Mouse (Mus musculus) liver, embryonic 13.5 days (tissue): ENCODE data around the gene St5. TPM values are rescaled to one million over a fixed set of nuclear protein-coding genes. Genes with fewer than 3 reads are reported as not detected.

Experiments
- ATAC-seq: fragments of 200-750 bp; cut with Nextera tagmentation; 2 replicates; pipeline ENCODE4 v1.8.0; 2017; ENCODE audit warnings: low read depth, mild to moderate bottlenecking, moderate number of reproducible peaks, moderate library complexity
- DNase-seq: peaks from one replicate; pipeline ENCODE4 v3.0.0; 2022
- H3K27ac ChIP-seq: fragments of 300-500 bp; sonication (generic); 2 replicates; pipeline ENCODE4 v1.5.1; 2015; ENCODE audit warnings: moderate library complexity, mild to moderate bottlenecking, inconsistent platforms
- H3K27me3 ChIP-seq: fragments of 300-500 bp; sonication (generic); 2 replicates; pipeline ENCODE4 v1.6.1; 2015; ENCODE audit warnings: mild to moderate bottlenecking, inconsistent platforms
- H3K36me3 ChIP-seq: fragments of 300-500 bp; sonication (generic); 2 replicates; pipeline ENCODE4 v1.6.1; 2015; ENCODE audit warnings: mild to moderate bottlenecking, inconsistent platforms
- H3K4me1 ChIP-seq: fragments of 300-500 bp; sonication (generic); replicated peaks from 2 replicates; pipeline ENCODE4 v1.6.1; 2015; ENCODE audit warnings: inconsistent platforms
- H3K4me2 ChIP-seq: fragments of 300-500 bp; sonication (generic); 2 replicates; pipeline ENCODE4 v1.6.1; 2015; ENCODE audit warnings: inconsistent platforms, mild to moderate bottlenecking, moderate library complexity
- H3K4me3 ChIP-seq: fragments of 300-500 bp; sonication (generic); replicated peaks from 2 replicates; pipeline ENCODE4 v1.5.1; 2015; ENCODE audit warnings: mild to moderate bottlenecking, inconsistent platforms
- H3K9ac ChIP-seq: fragments of 300-500 bp; sonication (generic); 2 replicates; pipeline ENCODE4 v1.6.1; 2015; ENCODE audit warnings: mild to moderate bottlenecking, inconsistent platforms
- H3K9me3 ChIP-seq: fragments of 300-500 bp; sonication (generic); replicated peaks from 2 replicates; pipeline ENCODE4 v1.6.1; 2016; ENCODE audit warnings: inconsistent platforms
- WGBS: fragments of 180-500 bp; shearing (Covaris S2); methylation state at CpG from one replicate; pipeline ENCODE4 v1.1.7; 2015; ENCODE audit not compliant: insufficient replicate concordance; 5-methylcytosine and 5-hydroxymethylcytosine counted together
- microRNA-seq: library from miRNA; unstranded; fragments of <30 nt; microRNA quantifications from one replicate; pipeline ENCODE4, GENCODE M21; 2016
- polyA plus RNA-seq: library from polyadenylated mRNA; unstranded; fragments of >200 nt; fragmentation: Nextera tagmentation; extraction: Ambion mirVana; gene quantifications from 2 replicates; pipeline ENCODE4 v1.2.1, GENCODE M21; 2015

Gene St5
- polyA plus RNA-seq, 1 experiment from 2014 or later, result 16.5 TPM

DNA sequence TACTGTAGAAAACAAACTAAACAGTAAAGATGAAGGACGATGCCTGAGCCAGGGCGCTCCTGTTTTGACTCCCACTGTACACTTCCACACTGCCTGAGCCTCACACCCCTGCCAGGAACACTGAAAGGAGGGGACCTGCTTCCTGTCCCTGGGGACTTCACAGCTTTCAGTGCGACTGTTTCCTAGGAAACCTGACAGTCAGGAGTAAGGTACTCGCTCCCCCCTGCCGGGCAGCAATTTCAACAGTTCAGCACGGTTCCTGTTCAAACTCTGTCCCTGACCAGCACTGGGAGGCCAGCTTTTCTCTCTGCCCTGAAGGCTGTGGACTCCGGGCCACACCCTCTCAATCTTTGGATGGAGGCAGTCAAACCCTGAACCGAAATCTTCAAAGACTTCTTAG lies 196.3 kb downstream of the St5 start:
- no peak for ATAC-seq
- no peak overlapping the region for H3K4me3 ChIP-seq
- whole genome bisulfite sequencing, result 26% methylated on average over 8 of the region's 8 CpGs
- DNase-seq, result no peak
- no peaks in the 10 kb centered on the region for H3K27me3 ChIP-seq
- H3K4me1 ChIP-seq, result peaks cover 22% of the 10 kb centered on the region
- no peak overlapping the region for H3K4me2 ChIP-seq
- no peaks in the 10 kb centered on the region for H3K36me3 ChIP-seq
- H3K27ac ChIP-seq, result no peak overlapping the region
- H3K9me3 ChIP-seq, result no peaks in the 10 kb centered on the region
- no peak overlapping the region for H3K9ac ChIP-seq

GRCm38 (mm10) chr7:109497507-109497906 lies 205.9 kb downstream of the St5 start:
- H3K27ac ChIP-seq, result no peak overlapping the region
- no peak overlapping the region for H3K9ac ChIP-seq
- peaks cover 23% of the 10 kb centered on the region for H3K27me3 ChIP-seq
- no peaks in the 10 kb centered on the region for H3K4me1 ChIP-seq
- no peak overlapping the region for H3K4me2 ChIP-seq
- no peak for ATAC-seq
- no peaks in the 10 kb centered on the region for H3K36me3 ChIP-seq
- DNase-seq, result no peak
- H3K9me3 ChIP-seq, result no peaks in the 10 kb centered on the region
- H3K4me3 ChIP-seq, result no peak overlapping the region
- WGBS, result 57% methylated on average over 4 of the region's 4 CpGs

DNA sequence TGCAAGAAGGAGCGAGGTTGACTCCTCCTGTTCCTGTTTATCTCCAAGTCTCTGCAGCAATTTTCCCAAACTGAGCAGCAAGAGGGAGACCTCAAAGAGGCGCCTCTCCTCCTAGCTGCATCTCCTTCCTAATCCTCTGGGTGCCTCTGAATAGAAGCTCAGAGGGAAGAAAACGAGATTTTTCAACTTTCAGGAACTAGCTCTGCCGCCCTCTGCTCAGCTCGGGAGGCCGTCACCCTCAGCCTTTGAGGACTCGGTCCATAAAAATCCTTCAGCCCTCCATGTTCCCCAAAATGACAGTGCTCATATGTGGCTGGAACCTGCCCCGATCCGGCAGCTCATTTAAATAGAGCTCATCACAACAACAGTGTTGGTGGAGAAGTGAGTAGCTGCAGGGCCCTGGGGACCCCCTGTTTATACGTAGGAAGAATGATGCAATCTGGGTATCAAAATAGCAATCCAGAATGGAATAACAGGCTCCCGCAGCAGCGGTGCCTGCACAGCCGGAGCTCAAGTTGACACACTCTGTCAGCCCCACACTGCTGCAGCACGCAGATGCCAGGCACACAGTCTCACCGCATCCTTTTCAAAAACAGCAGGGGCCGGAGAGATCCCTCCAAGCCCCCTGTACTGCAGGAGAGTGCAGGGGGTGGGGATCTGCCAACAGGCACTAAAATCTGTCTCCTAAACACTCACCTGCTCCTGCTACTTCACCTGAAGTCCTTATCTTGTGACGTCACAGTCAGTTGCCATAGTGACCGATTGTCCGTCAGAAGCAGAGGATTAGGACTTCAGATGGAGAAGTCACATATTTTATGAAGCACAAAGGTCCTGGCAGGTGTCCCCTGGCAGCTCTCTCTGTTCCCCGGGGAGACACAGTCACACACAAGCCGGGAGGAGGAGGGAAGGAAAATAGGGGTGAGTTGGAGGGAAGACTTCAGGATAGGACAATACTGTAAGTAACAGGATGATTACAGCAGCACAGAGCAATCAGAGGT lies 209.8 kb downstream of the St5 start:
- Histone ChIP-seq H3K4me2 (no peak overlapping the region), H3K4me3 (no peak overlapping the region), H3K36me3 (no peaks in the 10 kb centered on the region), H3K9ac (no peak overlapping the region), H3K27me3 (peaks cover 28% of the 10 kb centered on the region), H3K4me1 (no peaks in the 10 kb centered on the region), H3K27ac (no peak overlapping the region), H3K9me3 (no peaks in the 10 kb centered on the region)
- no peak for DNase-seq
- WGBS, result 33% methylated on average over 21 of the region's 21 CpGs
- no peak for ATAC-seq

DNA sequence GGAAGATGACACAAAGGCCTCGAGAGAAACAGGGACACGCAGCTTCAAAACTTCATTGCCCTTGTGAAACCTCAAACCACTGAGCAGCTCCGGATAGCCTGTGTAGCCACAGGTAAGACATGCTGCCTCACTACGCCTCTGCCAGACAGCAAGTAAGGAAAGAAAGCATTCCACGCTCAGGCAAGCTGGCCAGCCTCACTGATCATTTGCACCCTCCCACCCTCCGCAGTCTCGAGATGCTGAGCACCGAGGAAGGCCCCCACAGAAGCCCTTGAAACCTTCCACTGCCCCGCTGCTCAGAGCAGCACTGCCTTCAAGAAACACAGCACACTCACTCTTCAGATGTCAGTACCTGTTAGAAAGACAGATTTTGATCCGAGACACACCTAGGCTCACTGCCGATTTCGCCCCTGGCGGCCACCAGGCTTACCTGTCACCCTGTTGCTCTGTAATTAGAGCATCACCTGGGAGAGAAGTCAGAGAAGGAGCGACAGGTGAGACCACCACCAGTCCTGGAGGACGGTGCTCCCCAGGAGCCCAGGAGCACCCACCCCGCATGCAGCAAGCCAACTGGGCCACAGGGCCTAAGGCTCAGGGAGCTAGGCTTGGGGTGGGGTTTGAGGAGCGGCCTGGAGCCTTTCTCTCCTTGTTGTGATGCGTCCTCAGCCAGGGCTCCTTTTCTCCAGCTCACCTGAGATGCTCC lies 210.6 kb downstream of the St5 start:
- H3K27ac ChIP-seq, result no peak overlapping the region
- DNase-seq (no peak), ATAC-seq (no peak)
- H3K27me3 ChIP-seq, result peaks cover 28% of the 10 kb centered on the region
- no peak overlapping the region for H3K4me2 ChIP-seq
- H3K9me3 ChIP-seq, result no peaks in the 10 kb centered on the region
- no peaks in the 10 kb centered on the region for H3K36me3 ChIP-seq
- no peak overlapping the region for H3K9ac ChIP-seq
- no peak overlapping the region for H3K4me3 ChIP-seq
- 60% methylated on average over 18 of the region's 18 CpGs for WGBS
- no peaks in the 10 kb centered on the region for H3K4me1 ChIP-seq

DNA sequence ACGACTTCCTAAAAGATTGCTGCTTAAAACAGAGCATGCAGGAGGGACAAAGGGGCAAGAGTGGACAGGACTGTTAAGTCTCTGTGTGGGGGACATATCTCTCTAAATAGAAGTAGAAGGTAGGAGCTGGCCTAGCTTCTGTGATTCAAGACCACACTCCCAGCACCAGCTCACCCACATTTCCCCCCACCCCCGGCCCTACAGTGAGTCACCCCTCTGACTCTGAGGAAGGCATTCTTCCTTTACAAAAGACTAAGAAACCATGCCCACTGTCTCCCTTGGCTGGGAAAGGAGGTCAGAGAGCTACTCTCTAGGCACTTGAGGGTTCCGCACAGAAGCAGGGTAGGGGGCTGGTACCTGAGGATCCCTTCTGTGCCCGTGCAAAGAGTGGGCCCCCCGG lies 219.2 kb downstream of the St5 start:
- no peaks in the 10 kb centered on the region for H3K9me3 ChIP-seq
- no peak for DNase-seq
- H3K9ac ChIP-seq, result no peak overlapping the region
- no peak overlapping the region for H3K4me2 ChIP-seq
- no peaks in the 10 kb centered on the region for H3K27me3 ChIP-seq
- H3K27ac ChIP-seq, result no peak overlapping the region
- no peaks in the 10 kb centered on the region for H3K4me1 ChIP-seq
- WGBS, result 61% methylated on average over 5 of the region's 5 CpGs
- no peak for ATAC-seq
- H3K4me3 ChIP-seq, result no peak overlapping the region
- H3K36me3 ChIP-seq, result no peaks in the 10 kb centered on the region

DNA sequence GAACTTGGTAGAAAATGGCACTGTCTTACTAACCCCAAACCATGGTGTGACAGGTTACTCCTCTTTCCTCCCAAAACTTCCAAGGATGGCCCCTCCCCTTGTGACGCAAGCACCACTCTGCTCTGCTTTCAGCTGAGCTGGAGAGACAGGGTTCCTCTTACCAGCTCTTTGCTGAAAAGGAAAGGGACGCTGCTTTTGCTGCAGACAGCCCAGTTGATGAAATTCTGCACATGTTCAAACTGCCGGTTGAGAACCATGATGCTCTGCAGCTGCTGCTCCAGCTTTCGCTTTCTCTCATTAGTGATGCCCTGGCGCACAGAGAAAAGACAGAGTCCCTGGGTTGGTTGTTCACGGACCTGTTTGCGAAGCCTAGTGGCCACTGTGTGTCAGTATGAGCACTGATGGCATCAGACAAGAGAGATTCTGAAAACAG lies 222.6 kb downstream of the St5 start:
- 48% methylated on average over 7 of the region's 7 CpGs for WGBS
- H3K4me3 ChIP-seq, result no peak overlapping the region
- DNase-seq (no peak), ATAC-seq (no peak)
- H3K27ac ChIP-seq, result no peak overlapping the region
- no peak overlapping the region for H3K9ac ChIP-seq
- no peak overlapping the region for H3K4me2 ChIP-seq
- no peaks in the 10 kb centered on the region for H3K36me3 ChIP-seq
- H3K27me3 ChIP-seq, result no peaks in the 10 kb centered on the region
- H3K9me3 ChIP-seq, result no peaks in the 10 kb centered on the region
- H3K4me1 ChIP-seq, result no peaks in the 10 kb centered on the region

DNA sequence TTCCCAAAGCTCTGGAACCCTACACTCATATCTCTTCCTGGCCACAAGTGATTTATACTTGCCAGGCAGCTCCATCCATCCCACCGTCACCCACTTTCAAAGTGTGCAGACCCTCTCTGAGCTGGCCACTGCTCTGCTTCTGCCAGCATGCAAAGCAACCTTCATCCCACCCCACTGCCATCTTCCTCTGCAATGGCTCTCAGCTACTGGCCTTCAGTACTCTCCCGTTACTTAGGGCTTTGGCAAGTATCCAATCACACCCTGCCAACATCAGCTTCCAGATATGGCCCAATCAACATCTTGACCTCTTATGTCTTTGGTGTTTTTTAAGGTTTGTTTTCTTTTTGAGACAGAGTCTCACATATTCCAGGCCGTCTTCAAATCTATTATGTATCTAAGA lies 225.5 kb downstream of the St5 start:
- Histone ChIP-seq H3K27ac (no peak overlapping the region), H3K36me3 (no peaks in the 10 kb centered on the region), H3K4me3 (no peak overlapping the region), H3K4me2 (no peak overlapping the region), H3K9me3 (no peaks in the 10 kb centered on the region), H3K4me1 (no peaks in the 10 kb centered on the region), H3K9ac (no peak overlapping the region), H3K27me3 (no peaks in the 10 kb centered on the region)
- no peak for DNase-seq
- ATAC-seq, result no peak
- 71% methylated on average over 3 of the region's 3 CpGs for WGBS

Small RNAs within 50 kb of the gene (microRNA-seq; reads per million reads assigned to microRNA genes)
- gene Gm47284, result 1.8 reads per million

Other genes starting within 250 kb of the St5 start
- 0.01 TPM in 2 replicates for gene Trim66, start 195.5 kb downstream of the St5 start, polyA plus RNA-seq
- 112 and 118 TPM in 2 replicates for gene Rpl27a, start 184.5 kb downstream of the St5 start, polyA plus RNA-seq
- gene Akip1, start 85 bp upstream of the St5 start, polyA plus RNA-seq, result 51.9 and 53.3 TPM in 2 replicates
- gene BC051019, start 20.2 kb upstream of the St5 start, polyA plus RNA-seq, result 0.07 and 0.08 TPM in 2 replicates
- gene Ascl3, start 28.1 kb upstream of the St5 start, polyA plus RNA-seq, result not detected in 2 replicates
- gene Tmem9b, start 49.3 kb upstream of the St5 start, polyA plus RNA-seq, result 40.8 and 42.6 TPM in 2 replicates
- gene Nrip3, start 78.4 kb upstream of the St5 start, polyA plus RNA-seq, result 0.44 and 0.67 TPM in 2 replicates
- gene Scube2, start 162.1 kb upstream of the St5 start, polyA plus RNA-seq, result 0.06 and 0.14 TPM in 2 replicates